Mouse (Mus musculus): ENCODE data around the gene Hk3. TPM values are rescaled to one million over a fixed set of nuclear protein-coding genes. Genes with fewer than 3 reads are reported as not detected.
A peak's percentile ranks its signal among the peaks of the same experiment; 100 is the strongest.

Gene Hk3
- 1 to 10 TPM; 1.0 to 1.2 TPM for total RNA-seq (2021)

GRCm38 (mm10) chr13:55021194-55021779 is at the start of gene Hk3:
TSS of gene Hk3 (minus strand) at chr13:55021385.
- DNase-seq (ENCODE audit: extremely low spot score in 1 of 2, low spot score in 1 of 2), result no peak

- DNase-seq (ENCODE audit: extremely low spot score in 1 of 2, low spot score in 1 of 2), result no peak
Observed at GRCm38 (mm10) chr13:55069719-55070118, 48.5 kb upstream of the Hk3 start.

DNA sequence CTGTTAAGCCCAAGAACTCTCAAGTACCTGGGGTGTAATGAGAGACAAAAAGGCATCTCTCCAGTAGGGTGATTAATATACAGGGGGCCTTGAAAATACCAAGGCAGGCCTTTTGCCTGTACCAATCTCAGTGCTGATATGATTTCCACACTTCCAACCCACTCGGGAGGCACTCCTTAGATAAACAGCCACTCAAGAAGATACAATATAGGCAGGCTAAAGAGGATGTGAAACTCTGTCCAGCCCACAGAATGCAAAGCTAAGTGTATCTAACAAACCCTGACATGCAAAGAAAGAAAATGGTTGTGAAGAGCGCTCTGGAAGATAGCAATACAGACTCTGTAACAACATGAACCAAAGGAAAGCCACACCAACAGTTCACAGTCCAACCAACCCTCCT is 42.1 kb upstream of the Hk3 start:
- no peak for DNase-seq (ENCODE audit: extremely low spot score in 1 of 2, low spot score in 1 of 2)

DNA sequence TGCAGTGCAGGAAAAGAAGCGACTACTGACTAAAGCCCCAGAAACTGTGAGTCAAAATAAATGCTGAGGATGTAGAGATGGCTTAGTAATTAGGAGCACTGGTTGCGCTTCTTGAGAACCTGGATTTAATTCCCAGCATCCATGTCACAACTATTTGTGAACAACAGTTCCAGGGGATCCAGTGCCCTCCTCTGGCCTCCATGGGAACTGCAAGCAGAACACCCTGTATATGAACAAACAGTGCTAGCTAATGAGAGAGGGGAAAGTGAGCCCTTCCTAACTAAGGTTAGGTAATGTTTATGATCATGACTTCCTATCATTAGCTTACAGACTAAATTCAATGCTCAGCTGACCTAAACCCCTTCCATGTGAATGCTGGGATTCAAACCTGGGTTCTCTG is 36.9 kb upstream of the Hk3 start:
- peak in 1 of 2 experiments; percentile 25 for DNase-seq (ENCODE audit: extremely low spot score in 1 of 2, low spot score in 1 of 2)

- DNase-seq (ENCODE audit: extremely low spot score in 1 of 2, low spot score in 1 of 2), result no peak
Observed at GRCm38 (mm10) chr13:55047706-55048105, 26.5 kb upstream of the Hk3 start.

DNA sequence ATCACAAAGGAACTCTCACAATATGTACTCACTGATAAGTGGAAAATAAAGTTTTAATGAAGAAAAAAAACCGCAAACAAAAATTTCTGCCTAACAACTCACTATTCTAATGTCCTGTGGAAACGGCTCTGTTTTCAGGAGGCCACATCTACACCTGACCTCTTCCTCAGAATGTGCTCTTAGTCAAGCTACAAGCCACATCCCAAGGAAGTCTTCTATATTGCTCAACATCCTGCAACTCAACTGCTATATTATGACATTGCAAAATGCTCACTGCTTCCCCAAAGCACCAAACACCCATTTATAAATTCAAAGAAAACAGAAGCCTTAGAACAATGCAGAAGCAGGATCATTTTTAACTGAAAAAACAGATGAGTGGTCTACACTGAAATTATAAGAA is 18.8 kb upstream of the Hk3 start:
- no peak for DNase-seq (ENCODE audit: extremely low spot score in 1 of 2, low spot score in 1 of 2)

- DNase-seq (ENCODE audit: extremely low spot score in 1 of 2, low spot score in 1 of 2), result no peak
Observed at GRCm38 (mm10) chr13:55024215-55024614, 3.0 kb upstream of the Hk3 start.

GRCm38 (mm10) chr13:55022715-55023114 is 1.5 kb upstream of the Hk3 start:
- no peak for DNase-seq (ENCODE audit: extremely low spot score in 1 of 2, low spot score in 1 of 2)

GRCm38 (mm10) chr13:55022256-55022655 is 1.1 kb upstream of the Hk3 start:
- no peak for DNase-seq (ENCODE audit: extremely low spot score in 1 of 2, low spot score in 1 of 2)

DNA sequence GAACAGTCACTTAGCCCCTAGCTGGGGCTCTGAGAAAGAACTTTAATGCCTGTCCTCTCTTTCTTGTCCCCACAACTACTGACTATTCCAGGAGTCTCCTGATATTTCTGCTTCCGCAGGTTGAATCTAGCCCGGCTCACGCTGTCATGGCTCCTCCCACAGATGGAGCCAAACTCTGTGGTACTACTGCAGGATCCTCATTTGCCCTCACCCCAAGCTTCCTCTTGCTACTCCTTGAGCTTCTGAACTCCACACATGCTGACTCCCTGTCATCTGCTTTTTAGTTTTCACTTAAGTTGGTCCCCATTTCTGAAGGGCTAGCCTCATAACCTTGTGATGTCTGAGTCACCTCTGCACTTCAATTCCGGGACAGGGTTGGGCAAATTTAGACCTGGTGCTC is 1.1 kb downstream of the Hk3 start:
- DNase-seq (ENCODE audit: extremely low spot score in 1 of 2, low spot score in 1 of 2), result no peak

DNA sequence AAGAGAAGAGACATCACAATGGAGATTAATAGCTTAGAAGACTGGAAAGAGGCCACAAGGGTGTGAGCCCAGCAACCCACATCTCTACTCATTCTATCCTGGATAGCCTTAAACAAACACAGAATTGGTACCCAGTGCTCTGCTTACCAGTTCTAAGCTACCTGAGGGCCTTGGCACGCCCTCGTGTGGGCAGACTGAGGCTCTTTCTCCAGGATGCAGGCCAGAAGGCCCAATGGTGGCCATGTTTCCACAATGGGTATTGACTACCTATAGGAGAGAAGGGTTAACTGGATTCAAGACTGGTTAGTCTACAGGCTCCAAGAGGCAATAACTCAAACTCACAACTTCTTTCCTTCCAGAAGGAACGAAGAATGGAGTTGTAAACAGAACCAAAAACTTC is 2.0 kb downstream of the Hk3 start:
- no peak for DNase-seq (ENCODE audit: extremely low spot score in 1 of 2, low spot score in 1 of 2)

GRCm38 (mm10) chr13:55018700-55019099 is 2.5 kb downstream of the Hk3 start:
- DNase-seq (ENCODE audit: extremely low spot score in 1 of 2, low spot score in 1 of 2), result no peak

- DNase-seq (ENCODE audit: extremely low spot score in 1 of 2, low spot score in 1 of 2), result no peak
Observed at GRCm38 (mm10) chr13:55017898-55018599, 3.1 kb downstream of the Hk3 start.

- no peak for DNase-seq (ENCODE audit: extremely low spot score in 1 of 2, low spot score in 1 of 2)
Observed at GRCm38 (mm10) chr13:55017154-55017897, 3.9 kb downstream of the Hk3 start.

- DNase-seq (ENCODE audit: extremely low spot score in 1 of 2, low spot score in 1 of 2), result no peak
Observed at GRCm38 (mm10) chr13:55014451-55014850, 6.7 kb downstream of the Hk3 start.

DNA sequence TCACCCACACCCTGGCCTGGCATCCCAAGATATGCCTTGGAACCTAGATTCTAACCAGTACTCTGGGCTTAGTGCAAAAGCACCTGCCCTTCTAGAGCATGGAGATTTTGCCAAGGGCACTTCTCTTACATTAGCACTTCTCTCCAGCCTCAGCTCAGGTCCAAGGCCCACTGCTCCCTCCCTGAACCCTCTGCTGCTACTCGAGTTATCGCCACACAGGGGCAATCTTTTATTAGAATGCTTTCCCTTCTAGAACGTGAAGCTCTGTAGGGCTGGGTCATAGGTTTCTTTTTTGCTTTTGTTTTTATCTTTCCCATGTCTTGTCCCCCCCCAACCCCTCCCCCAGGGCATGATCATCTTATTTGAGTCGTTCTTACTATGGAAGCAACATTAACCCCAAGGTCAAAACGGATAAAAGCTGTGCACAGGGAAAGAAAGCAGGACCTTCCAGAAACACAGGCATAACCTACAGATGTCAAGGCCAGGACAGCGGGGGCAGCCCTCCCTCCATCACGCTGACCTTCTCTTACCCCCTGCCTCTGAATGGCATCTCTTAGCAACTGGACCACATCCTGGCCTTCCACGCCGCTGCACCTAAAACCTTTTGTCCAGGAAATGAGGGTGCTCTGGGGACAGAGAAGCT is 7.4 kb downstream of the Hk3 start:
- no peak for DNase-seq (ENCODE audit: extremely low spot score in 1 of 2, low spot score in 1 of 2)

GRCm38 (mm10) chr13:55011981-55012478 is 9.2 kb downstream of the Hk3 start:
- no peak for DNase-seq (ENCODE audit: extremely low spot score in 1 of 2, low spot score in 1 of 2)

DNA sequence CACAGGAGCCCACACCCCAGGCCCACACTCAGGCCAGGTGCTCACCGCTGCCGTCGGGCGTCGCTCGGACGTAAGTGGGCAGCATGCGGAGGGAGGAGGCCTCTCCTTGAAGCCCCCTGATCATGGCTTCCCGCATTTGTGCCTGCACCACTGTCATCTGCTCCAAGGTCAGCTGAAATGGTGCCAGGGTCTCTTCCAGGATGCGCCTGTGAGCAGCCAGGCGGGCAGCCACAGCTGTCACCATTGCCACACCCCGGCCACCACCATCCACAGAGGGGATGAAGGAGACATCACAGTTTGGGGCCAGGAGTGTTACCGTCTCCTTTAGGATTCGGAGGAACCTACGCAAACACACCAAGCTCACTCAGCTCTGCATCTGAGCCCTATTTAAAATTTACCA is 10.1 kb downstream of the Hk3 start:
- no peak for DNase-seq (ENCODE audit: extremely low spot score in 1 of 2, low spot score in 1 of 2)

DNA sequence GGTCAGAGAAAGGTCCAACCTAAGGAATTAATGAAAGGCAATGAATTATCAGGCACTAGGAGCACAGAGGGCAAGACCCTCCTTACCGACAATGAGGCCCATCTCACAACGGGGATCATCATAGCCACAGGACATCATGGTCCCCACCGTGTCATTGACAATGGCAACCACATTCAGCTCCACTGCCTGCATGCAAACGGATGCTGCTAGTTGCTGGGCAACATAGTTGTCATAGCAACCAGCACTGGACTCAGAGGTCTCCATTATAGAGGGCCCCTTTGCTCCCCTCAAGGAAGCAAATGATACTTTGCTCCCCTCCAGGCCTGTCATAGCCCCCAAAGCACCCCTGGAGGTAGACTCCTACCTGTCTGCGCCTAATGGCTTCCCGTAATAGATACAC is 12.6 kb downstream of the Hk3 start:
- no peak for DNase-seq (ENCODE audit: extremely low spot score in 1 of 2, low spot score in 1 of 2)

DNA sequence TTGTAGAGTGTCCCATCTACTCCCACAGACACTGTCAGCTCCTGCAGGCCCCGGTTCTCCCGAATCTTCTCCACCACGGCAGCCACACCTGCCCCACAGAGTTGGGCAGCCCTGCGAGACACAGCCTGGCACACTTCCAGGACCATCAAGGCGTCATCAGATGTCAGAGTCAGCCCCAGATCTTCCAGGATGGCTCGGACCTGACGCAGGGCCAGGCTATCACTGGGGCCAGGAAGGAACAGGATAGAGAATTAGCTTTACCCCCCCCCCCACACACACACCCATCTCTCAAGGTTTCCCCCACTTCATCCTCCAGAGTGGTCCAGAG is 14.8 kb downstream of the Hk3 start:
- DNase-seq (ENCODE audit: extremely low spot score in 1 of 2, low spot score in 1 of 2), result no peak

DNA sequence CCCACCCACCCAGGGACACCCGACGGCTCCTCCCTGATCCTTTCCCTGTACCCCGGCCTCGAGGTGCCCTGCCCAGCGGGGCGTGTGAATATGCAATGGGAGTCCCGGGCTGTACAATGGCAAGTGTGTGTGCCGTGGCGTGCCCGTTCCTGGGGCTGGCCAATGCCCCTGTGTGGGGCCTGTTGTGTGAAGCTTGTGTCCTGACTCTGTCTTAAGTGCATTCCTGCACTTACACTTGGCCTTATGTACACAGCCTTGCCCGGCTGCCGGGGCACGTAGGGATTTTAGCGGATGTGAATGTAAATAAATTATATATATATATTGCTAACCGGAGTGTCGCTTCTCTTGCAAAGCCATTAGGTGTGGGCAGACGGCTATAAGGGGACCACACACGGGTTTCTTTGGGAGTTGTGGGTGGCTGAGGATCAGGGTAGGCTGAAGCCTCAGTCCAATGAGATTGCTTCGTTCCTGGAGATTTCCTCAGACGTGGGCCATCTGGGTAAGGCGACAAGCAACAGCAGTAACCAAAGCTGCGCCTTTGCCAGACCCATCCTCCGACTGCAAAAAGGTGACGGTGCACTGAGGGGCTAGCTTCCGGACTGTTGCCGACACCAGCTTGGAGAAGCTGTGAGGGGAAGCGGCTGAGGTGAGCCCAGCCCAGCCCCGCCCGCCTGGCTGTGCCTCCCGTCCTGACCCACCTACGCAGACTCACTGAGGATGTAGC is 15.3 kb downstream of the Hk3 start:
- DNase-seq (ENCODE audit: extremely low spot score in 1 of 2, low spot score in 1 of 2), result no peak

Measured in layer of hippocampus, postnatal 25 days (tissue).